In genomic region chr11:30985237-30985636, GRCm38 (mm10) we compare ENCODE assay signal across 12 mouse cellular contexts. TPM values are rescaled to one million over a fixed set of nuclear protein-coding genes. Genes with fewer than 3 reads are reported as not detected.
DNase-seq lines count a peak whose midpoint lies in the region; ATAC-seq lines count a peak whose summit lies in the region.
"Had no signal": no experiment of that assay in that cellular context is flagged by ENCODE, and none has a peak within 500 bp of the region (broad histone marks: within the 10 kb centered on the region; RNA-seq: fewer than 3 reads in every experiment).

No protein-coding gene starts in this region.

- ATAC-seq in hindbrain, embryonic 11.5 days (ENCODE audit: low FRiP score) = no peak
- no peak for ATAC-seq in liver, embryonic 12.5 days
- ATAC-seq in cerebellum, adult (ENCODE audit: insufficient number of reproducible peaks, low FRiP score, low TSS enrichment) = no peak

- no peak for DNase-seq in hindbrain, embryonic 10.5 days (ENCODE audit: low spot score)
- DNase-seq in hindbrain, embryonic 11.5 days (ENCODE audit: low spot score) = no peak
- peak; percentile 35 for DNase-seq in A20 (ENCODE audit: low read depth, low spot score)
- no peak for DNase-seq in embryonic facial prominence, embryonic 10.5 days (ENCODE audit: low spot score)
- no peak for DNase-seq in frontal cortex, postnatal 25 days (ENCODE audit: low spot score in 2 of 2)
- no peak for DNase-seq in urinary bladder, postnatal 10 days (ENCODE audit: low spot score)
- DNase-seq: gastrocnemius, postnatal 14 days; thymus, postnatal 36 days had no signal

- no peak overlapping the region for H3K27ac ChIP-seq in hindbrain, embryonic 10.5 days
- H3K27ac ChIP-seq in hindbrain, embryonic 11.5 days (ENCODE audit: low read depth, low read length) = no peak overlapping the region
- H3K27ac ChIP-seq in embryonic facial prominence, embryonic 10.5 days (replicated peaks) = no peak overlapping the region
- H3K27ac ChIP-seq in liver, embryonic 12.5 days = 0 out of 2 replicates have a peak overlapping the region, but pooled peaks have one; percentile 22

- no peaks in the 10 kb centered on the region for H3K36me3 ChIP-seq in hindbrain, embryonic 10.5 days
- no peaks in the 10 kb centered on the region for H3K36me3 ChIP-seq in hindbrain, embryonic 11.5 days (ENCODE audit: control insufficient read depth, insufficient read depth, low read length)
- H3K36me3 ChIP-seq in embryonic facial prominence, embryonic 10.5 days (replicated peaks) = no peaks in the 10 kb centered on the region
- H3K36me3 ChIP-seq in liver, embryonic 12.5 days = peaks cover 18% of the 10 kb centered on the region

- WGBS in hindbrain, embryonic 10.5 days = 63% methylated on average over 2 of the region's 2 CpGs
- 59% methylated on average over 2 of the region's 2 CpGs for WGBS in hindbrain, embryonic 11.5 days
- 53% methylated on average over 2 of the region's 2 CpGs for WGBS in embryonic facial prominence, embryonic 10.5 days
- WGBS in liver, embryonic 12.5 days (ENCODE audit: insufficient replicate concordance) = 39% methylated on average over 2 of the region's 2 CpGs

- no peaks in the 10 kb centered on the region for H3K27me3 ChIP-seq in hindbrain, embryonic 10.5 days (ENCODE audit: insufficient read depth, poor library complexity, severe bottlenecking)
- H3K27me3 ChIP-seq in hindbrain, embryonic 11.5 days (ENCODE audit: control insufficient read depth, insufficient read depth, low read length) = no peaks in the 10 kb centered on the region
- no peaks in the 10 kb centered on the region for H3K27me3 ChIP-seq in embryonic facial prominence, embryonic 10.5 days (replicated peaks; ENCODE audit: low read depth, poor library complexity, severe bottlenecking)
- H3K27me3 ChIP-seq in liver, embryonic 12.5 days (replicated peaks) = no peaks in the 10 kb centered on the region
- H3K27me3 ChIP-seq: limb, embryonic 13.5 days; Patski had no signal

- no peak overlapping the region for H3K4me2 ChIP-seq in hindbrain, embryonic 11.5 days (replicated peaks; ENCODE audit: low read depth, low read length)
- peak overlapping the region; percentile 73 for H3K4me2 ChIP-seq in liver, embryonic 12.5 days

- no peak overlapping the region for H3K9ac ChIP-seq in hindbrain, embryonic 11.5 days (ENCODE audit: low read depth, low read length)
- H3K9ac ChIP-seq in liver, embryonic 12.5 days = peak overlapping the region; percentile 96

- H3K9me3 ChIP-seq in hindbrain, embryonic 10.5 days = no peaks in the 10 kb centered on the region
- no peaks in the 10 kb centered on the region for H3K9me3 ChIP-seq in hindbrain, embryonic 11.5 days (ENCODE audit: control insufficient read depth, low read length)
- no peaks in the 10 kb centered on the region for H3K9me3 ChIP-seq in embryonic facial prominence, embryonic 10.5 days
- H3K9me3 ChIP-seq in liver, embryonic 12.5 days (replicated peaks) = no peaks in the 10 kb centered on the region
- H3K9me3 ChIP-seq: limb, embryonic 13.5 days had no signal

- H3K4me3 ChIP-seq in hindbrain, embryonic 10.5 days = peak overlapping the region; percentile 67; the same call in 1 of the 2 replicates
- H3K4me3 ChIP-seq in hindbrain, embryonic 11.5 days (ENCODE audit: low read depth, low read length) = no peak overlapping the region
- 0 out of 2 replicates have a peak overlapping the region, but pooled peaks have one; percentile 72 for H3K4me3 ChIP-seq in embryonic facial prominence, embryonic 10.5 days
- peak overlapping the region; percentile 85 for H3K4me3 ChIP-seq in liver, embryonic 12.5 days

- H3K4me1 ChIP-seq in hindbrain, embryonic 10.5 days (replicated peaks) = peaks cover 10% of the 10 kb centered on the region
- H3K4me1 ChIP-seq in hindbrain, embryonic 11.5 days (replicated peaks; ENCODE audit: control insufficient read depth, insufficient read depth, low read length) = no peaks in the 10 kb centered on the region
- peaks cover 11% of the 10 kb centered on the region for H3K4me1 ChIP-seq in embryonic facial prominence, embryonic 10.5 days
- peaks cover 14% of the 10 kb centered on the region for H3K4me1 ChIP-seq in liver, embryonic 12.5 days

RNA-seq across cellular contexts. Expression of gene Chac2, which starts 0.9 kb away (rescaled TPM):
- 10.2 and 11.0 TPM in 2 replicates for polyA plus RNA-seq in hindbrain, embryonic 10.5 days (2016; fragmentation: Nextera tagmentation; extraction: Ambion mirVana)
- 16.7 and 18.8 TPM in 2 replicates for polyA plus RNA-seq in hindbrain, embryonic 11.5 days (2014; fragmentation: Nextera tagmentation; extraction: Ambion mirVana)
- 10.1 and 11.7 TPM in 2 replicates for polyA plus RNA-seq in embryonic facial prominence, embryonic 10.5 days (2016; fragmentation: Nextera tagmentation; extraction: Ambion mirVana)
- 63.5 and 66.3 TPM in 2 replicates for polyA plus RNA-seq in liver, embryonic 12.5 days (2016; fragmentation: Nextera tagmentation; extraction: Ambion mirVana)

RNA-seq across cellular contexts. Expression of gene Erlec1, which starts 31.1 kb away (rescaled TPM):
- polyA plus RNA-seq in hindbrain, embryonic 10.5 days (2016; fragmentation: Nextera tagmentation; extraction: Ambion mirVana) = 7.5 and 8.2 TPM in 2 replicates
- 9.1 and 13.2 TPM in 2 replicates for polyA plus RNA-seq in hindbrain, embryonic 11.5 days (2014; fragmentation: Nextera tagmentation; extraction: Ambion mirVana)
- polyA plus RNA-seq in embryonic facial prominence, embryonic 10.5 days (2016; fragmentation: Nextera tagmentation; extraction: Ambion mirVana) = 7.3 TPM in 2 replicates
- polyA plus RNA-seq in liver, embryonic 12.5 days (2016; fragmentation: Nextera tagmentation; extraction: Ambion mirVana) = 5.0 and 6.3 TPM in 2 replicates
